Mouse (Mus musculus) v-Abl transformed pro-B cells (cell line): ENCODE measurements around the gene Ednrb.

Experiments used
- in situ Hi-C, 2 experiments: fragments of 400-800 bp; cut with MboI; formaldehyde crosslinking; loops; one replicate each; pipeline ENCODE4 v1.15.1; 2025; ENCODE audit not compliant: unreplicated experiment in 2 of 2

Gene Ednrb

DNA sequence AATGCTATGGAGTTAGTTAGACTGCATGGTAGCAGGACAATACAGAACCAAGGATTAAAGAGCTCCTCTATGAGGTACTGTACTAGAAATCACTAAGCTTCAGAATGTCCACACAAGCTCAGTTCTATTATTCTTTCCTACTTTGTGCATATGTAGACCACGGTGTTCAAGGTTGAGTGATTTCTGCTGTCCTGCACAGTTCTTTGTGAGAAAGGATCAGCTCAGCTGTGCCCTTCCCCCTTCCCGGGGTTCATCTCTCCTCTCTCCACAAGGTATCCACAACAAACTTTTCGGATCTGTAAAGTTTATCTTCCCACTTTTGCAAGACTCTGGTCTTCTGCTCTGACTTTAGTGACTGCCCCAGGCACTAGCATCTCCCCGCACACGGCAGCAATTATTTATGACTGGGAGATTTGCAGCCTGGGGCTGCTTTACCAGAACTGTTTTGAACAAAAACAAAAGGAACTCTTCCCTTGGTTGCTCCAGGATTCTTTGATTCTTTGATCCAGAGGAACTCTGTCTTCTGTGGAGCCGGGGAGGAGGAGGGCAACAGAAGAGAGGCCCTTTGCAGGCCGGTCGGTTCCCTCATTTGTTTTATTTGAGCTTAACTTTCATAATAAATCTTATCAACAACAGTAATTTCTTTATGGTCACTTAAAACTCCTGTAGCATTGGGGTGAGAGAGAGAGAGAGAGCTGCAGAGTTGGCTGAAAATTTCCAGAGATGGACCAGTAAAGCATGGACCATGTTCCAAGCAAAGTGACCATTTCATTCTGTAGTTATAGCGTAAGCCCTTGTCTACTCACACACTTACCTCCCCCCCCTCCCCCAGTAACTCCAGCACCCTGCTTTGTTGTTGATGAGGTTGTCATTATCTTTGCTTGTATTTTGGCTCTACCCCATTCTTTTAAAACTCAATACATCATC, 74.6 kb downstream of the Ednrb start:
- in situ Hi-C loops: no loop called here

DNA sequence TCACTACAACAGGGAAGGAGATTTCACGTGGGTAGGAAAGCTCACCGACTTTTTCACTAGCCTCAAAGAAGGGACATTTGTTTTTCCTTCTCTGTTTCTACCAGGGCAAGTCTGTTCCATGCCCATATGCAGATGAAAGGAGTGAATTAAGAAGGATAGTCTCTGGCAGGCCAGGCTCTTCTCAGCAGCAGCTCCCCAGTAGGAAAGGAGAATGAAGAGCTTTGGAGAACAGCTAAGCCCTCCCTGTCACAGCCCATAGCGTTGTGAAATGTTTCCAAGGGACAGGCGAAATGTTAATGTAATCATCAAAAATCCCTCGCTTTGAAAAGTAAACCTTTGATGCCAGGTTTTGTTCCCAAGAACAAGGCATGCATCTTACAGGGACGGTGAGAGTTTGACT, 76.7 kb downstream of the Ednrb start:
- in situ Hi-C loops: no loop called here
